ENCODE assay signal across 8 mouse cellular contexts in genomic region chr3:129730426-129730825, GRCm38 (mm10). TPM values are rescaled to one million over a fixed set of nuclear protein-coding genes. Genes with fewer than 3 reads are reported as not detected.
DNase-seq lines count a peak whose midpoint lies in the region; ATAC-seq lines count a peak whose summit lies in the region.

No protein-coding gene starts in this region.

- no peak for ATAC-seq in cerebellum, adult (ENCODE audit: insufficient number of reproducible peaks, low FRiP score, low TSS enrichment)
- no peak for ATAC-seq in midbrain, embryonic 14.5 days (ENCODE audit: low FRiP score, low TSS enrichment)
- ATAC-seq in granulocyte monocyte progenitor cell, adult 5-6 weeks (replicated peaks; ENCODE audit: poor library complexity, severe bottlenecking): peak; percentile 78

- H3K27ac ChIP-seq in midbrain, embryonic 10.5 days (replicated peaks): no peak overlapping the region
- H3K27ac ChIP-seq in midbrain, embryonic 14.5 days (replicated peaks; ENCODE audit: low read depth, low read length): no peak overlapping the region

- no peak overlapping the region for H3K9ac ChIP-seq in midbrain, embryonic 14.5 days (replicated peaks; ENCODE audit: low read length)

- H3K27me3 ChIP-seq in midbrain, embryonic 10.5 days (ENCODE audit: low read depth, poor library complexity, severe bottlenecking): no peaks in the 10 kb centered on the region
- H3K27me3 ChIP-seq in midbrain, embryonic 14.5 days (ENCODE audit: control insufficient read depth, insufficient read depth, low read length): no peaks in the 10 kb centered on the region

- no peaks in the 10 kb centered on the region for H3K9me3 ChIP-seq in midbrain, embryonic 10.5 days (replicated peaks)
- H3K9me3 ChIP-seq in midbrain, embryonic 14.5 days (ENCODE audit: control insufficient read depth, low read length): no peaks in the 10 kb centered on the region

- 30% methylated on average over 8 of the region's 8 CpGs for WGBS in midbrain, embryonic 10.5 days
- 30% methylated on average over 8 of the region's 8 CpGs for WGBS in midbrain, embryonic 14.5 days

- peaks cover 11% of the 10 kb centered on the region for H3K4me1 ChIP-seq in midbrain, embryonic 10.5 days
- H3K4me1 ChIP-seq in midbrain, embryonic 14.5 days (ENCODE audit: control insufficient read depth, insufficient read depth, low read length): peaks cover 4% of the 10 kb centered on the region; the same call in 1 of the 2 replicates

- DNase-seq in cerebellum, postnatal 14 days: peak; percentile 41 to 66
- peak; percentile 41 for DNase-seq in midbrain, embryonic 10.5 days (ENCODE audit: low spot score)
- no peak for DNase-seq in midbrain, embryonic 14.5 days
- DNase-seq in thymus, postnatal 0 days (ENCODE audit: low spot score): peak; percentile 15
- DNase-seq in testis, postnatal 14 days (ENCODE audit: low spot score): no peak
- no peak for DNase-seq in urinary bladder, adult 18-20 months (ENCODE audit: low spot score in 2 of 2)

- no peak overlapping the region for H3K4me2 ChIP-seq in midbrain, embryonic 14.5 days (ENCODE audit: low read length)

- no peak overlapping the region for H3K4me3 ChIP-seq in midbrain, embryonic 10.5 days
- no peak overlapping the region for H3K4me3 ChIP-seq in midbrain, embryonic 14.5 days (replicated peaks; ENCODE audit: low read depth, low read length)

- no peaks in the 10 kb centered on the region for H3K36me3 ChIP-seq in midbrain, embryonic 10.5 days
- H3K36me3 ChIP-seq in midbrain, embryonic 14.5 days (ENCODE audit: control insufficient read depth, insufficient read depth, low read length): no peaks in the 10 kb centered on the region

RNA-seq across cellular contexts. Expression of gene Egf, which starts 24.7 kb away (rescaled TPM):
- polyA plus RNA-seq in midbrain, embryonic 10.5 days (2016; fragmentation: Nextera tagmentation; extraction: Ambion mirVana): 1.4 and 1.9 TPM in 2 replicates
- 1.8 TPM in 2 replicates for polyA plus RNA-seq in midbrain, embryonic 14.5 days (2014; fragmentation: Nextera tagmentation; extraction: Ambion mirVana)
- total RNA-seq in granulocyte monocyte progenitor cell, adult 5-6 weeks (2014; fragmentation: Nextera tagmentation): 3.8 and 6.1 TPM in 2 replicates
- 1.5 and 1.7 TPM in 2 replicates for total RNA-seq in granulocyte monocyte progenitor cell, adult 5-6 weeks (2017)
- polyA plus RNA-seq in thymus, postnatal 0 days (2015; fragmentation: Nextera tagmentation; extraction: Ambion mirVana): 0.87 and 0.95 TPM in 2 replicates

Comparison
In these comparisons a context has a peak if more than half of its experiments do, and no peak if none do; other contexts are left out.
1. DNase-seq: peak in cerebellum, postnatal 14 days (2 of 2), midbrain, embryonic 10.5 days (single experiment) and thymus, postnatal 0 days (single experiment); none in midbrain, embryonic 14.5 days (single experiment), testis, postnatal 14 days (single experiment) and urinary bladder, adult 18-20 months (0 of 2).